Mouse (Mus musculus): ENCODE data around the gene Topbp1. TPM values are rescaled to one million over a fixed set of nuclear protein-coding genes. Genes with fewer than 3 reads are reported as not detected.
A peak's percentile ranks its signal among the peaks of the same experiment; 100 is the strongest.

Gene Topbp1
- total RNA-seq (2021), result 34.1 and 40.1 TPM in 2 replicates
- long read RNA-seq, full-length matches to known transcripts, result 7 of 18 reads
- long read RNA-seq, partial matches to known transcripts, result 9 of 18 reads
- long read RNA-seq, other reads (novel, unspliced or antisense), result 2 of 18 reads

- peak; percentile 94 for DNase-seq
Observed at GRCm38 (mm10) chr9:103304927-103305326, at the start of gene Topbp1, which contains the start of gene 1300017J02Rik. Gene Topbp1 (plus strand): TSS chr9:103305215. Gene 1300017J02Rik (minus strand): TSS chr9:103305082.

DNA sequence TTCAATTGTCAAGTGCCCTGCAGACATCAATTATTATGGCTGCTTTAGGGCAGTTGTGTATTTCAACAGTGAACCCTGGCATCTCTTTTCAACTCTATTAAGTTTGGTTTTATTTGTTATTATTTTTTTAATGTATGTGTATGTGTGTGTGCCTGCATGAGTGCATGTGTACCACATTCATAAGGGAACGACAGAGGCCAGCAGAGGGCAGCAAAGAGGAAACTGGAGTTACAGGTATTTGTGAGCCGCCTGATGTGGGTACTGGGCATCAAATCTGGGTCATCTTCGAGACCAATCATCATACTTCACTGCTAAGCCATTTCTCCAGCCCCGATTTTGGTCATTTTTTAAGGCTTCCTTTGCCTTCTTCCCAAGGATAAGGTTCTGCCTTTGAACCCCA is 39.2 kb upstream of the Topbp1 start:
- no peak for DNase-seq

- DNase-seq, result no peak
Observed at GRCm38 (mm10) chr9:103271104-103271503, 33.9 kb upstream of the Topbp1 start.

GRCm38 (mm10) chr9:103274819-103275218 is 30.2 kb upstream of the Topbp1 start:
- DNase-seq, result no peak

- no peak for DNase-seq
Observed at GRCm38 (mm10) chr9:103275676-103276075, 29.3 kb upstream of the Topbp1 start.

DNA sequence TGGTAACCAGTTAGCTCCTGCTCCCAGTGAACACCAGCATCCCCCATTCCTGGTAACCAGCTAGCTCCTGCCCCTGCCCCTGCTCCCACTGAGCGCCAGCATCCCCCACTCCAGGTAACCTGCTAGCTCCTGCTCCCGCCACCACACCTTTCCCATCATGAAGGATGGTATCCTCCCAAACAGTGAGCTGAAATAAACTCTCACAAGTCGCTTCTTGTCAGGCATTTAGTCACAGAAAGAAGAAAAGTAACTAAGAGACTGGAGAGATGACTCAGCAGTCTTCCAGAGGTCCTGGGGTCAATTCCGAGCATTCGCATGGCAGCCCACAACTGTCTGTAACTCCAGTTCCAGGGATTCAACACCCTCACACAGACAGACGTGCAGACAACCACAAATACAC is 28.1 kb upstream of the Topbp1 start:
- no peak for DNase-seq

DNA sequence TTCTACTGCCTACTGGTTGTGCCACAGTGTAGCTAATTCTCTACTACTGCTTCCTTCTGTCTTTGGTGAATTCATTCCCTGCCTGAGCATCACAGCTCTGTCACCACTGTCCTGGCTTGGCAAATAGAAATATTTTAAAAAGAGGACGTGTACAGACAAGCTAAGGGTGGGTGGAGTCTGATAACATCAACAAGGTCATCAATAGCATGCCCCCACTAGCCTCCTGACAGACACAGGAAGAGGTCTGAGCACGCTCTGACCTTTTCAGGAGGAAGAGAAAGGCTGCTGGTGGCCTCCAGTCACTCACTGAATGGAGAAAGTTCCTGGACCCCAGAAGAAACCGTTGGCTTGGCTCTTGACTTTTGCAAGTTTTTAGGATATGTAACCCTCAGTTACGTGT is 18.6 kb upstream of the Topbp1 start:
- DNase-seq, result no peak

DNA sequence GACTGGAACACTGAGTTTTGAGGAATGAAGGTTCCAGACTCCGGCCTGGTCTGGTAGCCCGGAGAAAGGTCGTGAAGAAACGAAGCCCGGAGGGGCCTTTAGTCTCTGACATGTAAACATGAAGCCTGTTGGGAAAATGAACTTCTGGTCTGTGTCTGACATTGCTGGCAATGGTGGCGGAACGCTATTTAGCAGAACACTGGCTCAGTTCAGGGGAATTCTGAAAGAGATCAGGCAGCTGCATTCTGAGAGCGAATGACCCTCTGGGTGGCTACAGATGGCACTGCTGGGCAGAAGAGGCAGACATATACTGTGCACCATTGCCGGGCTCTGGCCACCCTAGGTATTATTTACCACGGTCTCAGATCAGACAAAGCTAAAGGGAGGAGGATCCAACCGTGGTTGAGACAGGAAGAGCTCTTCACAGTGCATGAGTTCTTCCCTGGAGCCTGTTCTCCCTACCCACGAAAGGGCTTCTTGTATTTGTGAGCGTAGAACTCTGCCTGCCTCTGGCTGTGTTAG is 18.1 kb upstream of the Topbp1 start:
- DNase-seq, result no peak

DNA sequence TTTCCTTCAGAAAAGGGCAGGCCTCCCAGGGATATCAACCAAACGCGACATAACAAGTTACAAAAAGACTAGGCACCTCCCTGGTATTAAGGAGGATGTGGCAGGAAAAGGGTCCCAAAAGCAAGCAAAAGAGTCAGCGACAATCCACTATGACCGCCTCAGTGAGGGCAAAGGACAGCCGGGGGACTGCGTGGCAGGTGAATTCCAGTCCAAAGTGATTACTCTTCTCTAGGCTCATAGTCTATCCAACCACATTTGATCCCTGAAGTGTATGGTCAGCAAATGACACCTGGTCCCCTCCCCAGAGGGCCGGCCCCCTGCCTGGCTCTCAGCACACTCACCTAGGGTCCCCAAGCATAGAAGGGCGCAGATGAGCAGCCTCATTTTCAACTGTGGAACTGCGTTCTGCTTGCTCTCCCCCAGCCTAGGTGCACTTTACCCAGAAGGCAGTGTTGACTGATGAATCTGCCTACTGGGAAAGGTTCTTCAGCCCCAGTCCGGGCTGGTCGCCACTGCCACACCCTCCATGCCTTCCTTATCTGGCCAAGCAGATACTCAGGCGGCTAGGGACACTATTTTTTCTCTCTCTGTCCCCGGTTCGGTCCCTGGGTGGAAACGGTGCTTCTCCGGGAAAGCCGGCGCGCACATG is 17.1 kb upstream of the Topbp1 start:
- DNase-seq, result no peak

- DNase-seq, result no peak
Observed at GRCm38 (mm10) chr9:103288489-103289180, 16.4 kb upstream of the Topbp1 start.

- DNase-seq, result no peak
Observed at GRCm38 (mm10) chr9:103294507-103294906, 10.5 kb upstream of the Topbp1 start.

DNA sequence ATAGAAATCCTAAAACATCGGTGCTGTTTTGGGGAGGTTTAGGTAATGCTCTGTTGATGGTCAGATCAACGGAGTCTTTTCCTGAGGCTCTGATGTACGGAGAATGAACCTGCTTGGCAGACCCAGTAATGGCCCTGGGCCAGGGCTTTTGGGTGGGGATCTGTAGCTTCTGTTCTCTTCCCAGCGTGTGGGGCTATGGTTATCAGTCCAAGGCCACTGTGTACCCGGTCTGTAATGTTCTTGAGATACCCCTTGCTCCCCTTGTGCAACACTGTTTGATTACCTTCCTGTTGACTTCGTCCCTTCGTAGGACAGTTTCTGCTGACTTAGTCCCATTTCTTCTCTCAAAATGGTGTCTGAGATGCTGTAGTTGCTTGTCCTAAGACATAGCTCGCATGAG is 3.9 kb upstream of the Topbp1 start:
- DNase-seq, result no peak

DNA sequence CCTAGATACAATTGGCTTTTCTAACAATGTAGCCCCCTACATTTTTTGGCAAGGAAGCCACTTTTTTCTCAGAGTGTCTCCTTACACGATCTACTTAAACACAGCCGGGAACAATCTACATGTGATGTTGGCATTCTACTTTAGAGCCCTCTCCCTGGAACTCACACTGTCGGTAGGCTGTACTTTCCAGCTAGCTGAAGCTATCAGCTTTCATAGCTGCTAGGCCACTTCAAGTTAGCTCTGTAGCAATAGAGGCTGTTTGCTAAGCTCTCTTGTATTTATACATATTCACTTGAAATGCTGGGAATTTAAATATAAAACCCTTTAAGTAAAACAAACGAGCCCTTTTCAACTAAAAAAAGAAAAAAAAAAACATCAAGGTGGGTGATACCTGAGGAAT is 2.8 kb upstream of the Topbp1 start:
- DNase-seq, result no peak

GRCm38 (mm10) chr9:103302666-103303065 is 2.3 kb upstream of the Topbp1 start:
- peak; percentile 27 for DNase-seq

GRCm38 (mm10) chr9:103305332-103306041 is 472 bp downstream of the Topbp1 start:
- no peak for DNase-seq

GRCm38 (mm10) chr9:103309832-103310231 is 4.8 kb downstream of the Topbp1 start:
- DNase-seq, result no peak

DNA sequence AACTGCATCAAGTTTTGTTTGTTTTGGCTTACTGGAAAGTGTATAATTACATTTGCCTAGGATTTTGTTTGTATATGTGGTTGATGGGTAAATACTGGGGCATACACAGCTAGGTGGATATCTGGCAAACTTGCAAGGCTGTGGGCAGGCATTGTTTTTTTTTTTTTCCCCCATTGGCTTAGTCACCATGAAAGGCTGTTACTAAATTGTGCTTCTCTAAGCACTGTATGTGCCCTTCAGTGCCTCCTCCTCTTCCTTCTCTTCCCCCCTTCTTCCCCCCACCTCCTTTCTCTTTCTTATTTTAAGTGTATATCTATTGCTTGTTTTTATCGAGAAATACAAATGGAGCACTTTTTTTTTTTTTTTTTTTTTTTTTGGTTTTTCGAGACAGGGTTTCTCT is 19.7 kb downstream of the Topbp1 start:
- no peak for DNase-seq

DNA sequence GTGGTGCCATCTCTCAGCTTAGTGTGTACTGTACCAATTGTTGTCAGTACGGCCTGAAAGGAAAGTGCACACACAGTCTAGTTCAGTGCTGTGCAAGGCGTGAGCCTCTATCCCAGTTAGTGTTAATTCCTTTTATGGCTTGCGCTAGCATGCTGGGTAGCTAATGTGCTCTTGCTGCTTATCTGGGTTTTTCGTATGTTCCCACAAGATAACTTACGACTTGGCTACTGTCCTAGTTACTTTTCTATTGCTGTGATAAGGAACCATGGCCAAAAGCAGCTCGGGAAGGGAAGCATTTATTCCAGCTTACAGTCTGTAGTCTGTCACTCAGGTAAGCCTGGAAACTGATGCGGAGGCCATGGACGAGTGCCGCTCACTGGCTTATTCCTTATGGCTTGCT is 21.4 kb downstream of the Topbp1 start:
- no peak for DNase-seq

DNA sequence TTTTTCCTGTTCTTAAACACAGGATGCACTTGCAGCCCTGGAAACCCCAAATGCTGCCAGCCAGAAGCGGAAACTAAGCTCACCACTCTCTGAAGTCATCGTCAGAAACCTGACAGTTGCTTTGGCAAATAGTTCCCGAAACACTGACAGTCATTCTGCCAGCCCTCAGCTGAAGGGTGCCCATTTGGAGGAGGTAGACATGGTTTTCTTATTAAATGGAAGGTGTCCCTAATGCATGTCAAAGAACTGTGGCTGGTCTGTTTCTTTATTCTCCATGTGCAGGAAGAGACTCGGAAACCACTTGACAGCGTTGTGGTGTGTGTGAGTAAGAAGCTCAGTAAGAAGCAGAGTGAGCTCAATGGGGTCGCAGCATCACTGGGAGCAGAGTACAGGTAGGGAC is 27.6 kb downstream of the Topbp1 start:
- no peak for DNase-seq

DNA sequence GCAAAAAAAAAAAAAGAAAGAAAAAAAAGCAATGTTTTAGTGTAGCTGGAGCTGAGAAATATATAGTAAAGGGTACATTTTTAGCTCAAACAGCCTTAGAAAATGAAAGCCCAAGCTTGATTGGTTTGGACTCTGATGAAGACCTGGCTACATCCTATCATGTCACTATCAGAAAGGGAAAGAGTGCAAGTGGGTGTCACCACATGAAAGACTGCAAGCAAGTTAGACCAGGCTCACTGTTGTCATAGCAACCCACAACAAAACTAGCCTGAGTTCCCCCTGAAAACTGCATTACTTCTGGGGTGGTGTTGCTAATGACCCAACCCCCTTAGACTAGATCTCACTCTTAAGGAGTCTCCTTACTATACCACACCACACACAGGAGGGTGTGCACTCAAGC is 31.9 kb downstream of the Topbp1 start:
- no peak for DNase-seq

DNA sequence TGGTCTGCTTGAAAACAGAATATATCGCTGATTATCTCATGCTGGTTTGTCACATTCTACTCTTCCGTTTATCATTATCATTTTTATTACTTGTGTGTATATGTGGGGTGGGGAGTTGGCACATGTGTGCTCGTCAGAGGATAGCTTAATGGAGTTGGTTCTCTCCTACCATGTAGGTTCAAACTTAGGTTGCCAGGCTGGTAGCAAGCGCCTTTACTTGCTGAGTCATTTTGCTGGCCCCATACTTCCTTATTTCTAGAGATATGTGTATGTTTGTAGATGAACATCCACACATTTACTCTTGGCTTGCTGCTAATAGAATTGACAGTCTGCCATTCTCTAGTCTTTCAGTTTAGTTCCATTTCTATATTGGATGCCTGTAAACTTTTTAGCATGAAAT is 42.0 kb downstream of the Topbp1 start:
- DNase-seq, result no peak

GRCm38 (mm10) chr9:103347996-103348490 is 43.0 kb downstream of the Topbp1 start:
- no peak for DNase-seq

GRCm38 (mm10) chr9:103348791-103349190 is 43.8 kb downstream of the Topbp1 start:
- no peak for DNase-seq
